In the genomic region with DNA sequence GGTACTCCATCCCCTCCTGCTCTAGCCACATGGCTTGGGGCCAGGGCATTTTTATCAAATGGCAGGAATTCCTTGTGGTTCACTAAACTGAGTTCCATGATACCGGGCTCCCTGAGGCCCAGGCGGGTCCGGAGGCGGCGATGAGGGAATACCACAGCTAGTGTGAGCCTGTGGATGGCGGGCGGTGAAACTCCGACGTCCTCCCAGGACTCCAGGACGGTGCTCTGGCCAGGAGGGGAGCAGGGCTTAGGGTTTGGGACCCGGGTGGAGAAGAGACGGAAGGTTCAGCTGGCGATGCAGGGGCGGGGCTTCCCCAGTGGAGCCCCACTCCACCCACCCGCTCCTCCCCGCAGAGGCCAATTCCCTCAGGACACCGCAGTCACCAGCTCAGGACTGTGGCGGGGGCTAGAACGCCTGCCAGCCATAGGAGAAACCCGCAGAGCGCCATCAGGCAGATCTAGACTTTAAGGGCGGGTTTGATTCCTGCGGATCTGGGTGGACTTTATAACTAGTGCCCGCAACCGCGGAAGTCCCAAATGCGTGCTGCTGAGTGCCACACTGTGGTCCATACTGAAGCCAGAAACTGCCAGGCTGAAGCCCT, we compare ENCODE assay signal across 8 mouse cellular contexts. TPM values are rescaled to one million over a fixed set of nuclear protein-coding genes. Genes with fewer than 3 reads are reported as not detected.
A peak's percentile ranks its signal among the peaks of the same experiment; 100 is the strongest.
DNase-seq lines count a peak whose midpoint lies in the region; ATAC-seq lines count a peak whose summit lies in the region.

No protein-coding gene starts in this region.

- H3K4me1 ChIP-seq in heart, embryonic 15.5 days (replicated peaks): peaks cover 11% of the 10 kb centered on the region
- H3K4me1 ChIP-seq in liver, embryonic 12.5 days: no peaks in the 10 kb centered on the region

- H3K27me3 ChIP-seq in heart, embryonic 15.5 days: peaks cover 34% of the 10 kb centered on the region
- H3K27me3 ChIP-seq in liver, embryonic 12.5 days (replicated peaks): peaks cover 49% of the 10 kb centered on the region

- H3K4me3 ChIP-seq in heart, embryonic 15.5 days: peak overlapping the region; percentile 43
- H3K4me3 ChIP-seq in liver, embryonic 12.5 days: peak overlapping the region; percentile 28

- no peaks in the 10 kb centered on the region for H3K9me3 ChIP-seq in heart, embryonic 15.5 days (replicated peaks)
- no peaks in the 10 kb centered on the region for H3K9me3 ChIP-seq in liver, embryonic 12.5 days (replicated peaks)

- DNase-seq in heart, adult 11 months: peak; percentile 92
- no peak for DNase-seq in heart, postnatal 10 days
- peak; percentile 92 for DNase-seq in Muller cell, postnatal 12 days (ENCODE audit: inconsistent ontology term)
- no peak for DNase-seq in spleen, postnatal 4 days (ENCODE audit: low spot score in 2 of 2)
- no peak for DNase-seq in adipocyte (ENCODE audit: low spot score)

- peak overlapping the region; percentile 34 for H3K9ac ChIP-seq in heart, embryonic 15.5 days
- no peak overlapping the region for H3K9ac ChIP-seq in liver, embryonic 12.5 days

- no peak overlapping the region for H3K27ac ChIP-seq in heart, embryonic 15.5 days
- H3K27ac ChIP-seq in liver, embryonic 12.5 days: no peak overlapping the region

- ATAC-seq in heart, embryonic 15.5 days (replicated peaks; ENCODE audit: insufficient number of reproducible peaks, insufficient read depth, low FRiP score, low read depth): 0 out of 2 replicates have a peak, but pooled peaks have one; percentile 27
- 0 out of 2 replicates have a peak, but pooled peaks have one; percentile 24 for ATAC-seq in liver, embryonic 12.5 days
- ATAC-seq in neutrophil, adult 5-6 weeks (ENCODE audit: extremely low read depth, insufficient number of reproducible peaks, low FRiP score, poor library complexity, severe bottlenecking): peak; percentile 16; the same call in 1 of the 2 replicates

- WGBS in heart, embryonic 15.5 days: 1% methylated on average over 27 of the region's 27 CpGs
- 4% methylated on average over 27 of the region's 27 CpGs for WGBS in liver, embryonic 12.5 days (ENCODE audit: insufficient replicate concordance)

- no peaks in the 10 kb centered on the region for H3K36me3 ChIP-seq in heart, embryonic 15.5 days
- no peaks in the 10 kb centered on the region for H3K36me3 ChIP-seq in liver, embryonic 12.5 days

- intact Hi-C loops in heart, postnatal 10 days (cut with DNase I): no loop called here

- H3K4me2 ChIP-seq in heart, embryonic 15.5 days: peak overlapping the region; percentile 79
- H3K4me2 ChIP-seq in liver, embryonic 12.5 days: peak overlapping the region; percentile 50

RNA-seq across cellular contexts. Expression of gene Rpp21, which starts 20.4 kb away (rescaled TPM):
- 10 to 100 TPM; 33.4 to 34.7 TPM for total RNA-seq in heart, postnatal 10 days (2021)
- polyA plus RNA-seq in heart, embryonic 15.5 days (2015; fragmentation: Nextera tagmentation; extraction: Ambion mirVana): 78.8 and 83.7 TPM in 2 replicates
- polyA plus RNA-seq in liver, embryonic 12.5 days (2016; fragmentation: Nextera tagmentation; extraction: Ambion mirVana): 80.6 and 89.7 TPM in 2 replicates
- 26.3 and 30.1 TPM in 2 replicates for total RNA-seq in neutrophil, adult 5-6 weeks (2017)

RNA-seq across cellular contexts. Expression of gene Trim39, which starts 34.6 kb away (rescaled TPM):
- 1 to 10 TPM; 7.8 to 8.0 TPM for total RNA-seq in heart, postnatal 10 days (2021)
- polyA plus RNA-seq in heart, embryonic 15.5 days (2015; fragmentation: Nextera tagmentation; extraction: Ambion mirVana): 9.1 and 11.1 TPM in 2 replicates
- 10.1 and 11.0 TPM in 2 replicates for polyA plus RNA-seq in liver, embryonic 12.5 days (2016; fragmentation: Nextera tagmentation; extraction: Ambion mirVana)
- 75.5 and 76.1 TPM in 2 replicates for total RNA-seq in neutrophil, adult 5-6 weeks (2017)

RNA-seq across cellular contexts. Expression of gene H2-T3, which starts 47.3 kb away (rescaled TPM):
- total RNA-seq in heart, postnatal 10 days (2021): under 1 TPM in 1 of 2 experiments, not detected in 1; 0.34 TPM
- 0.36 TPM in 1 of 2 replicates, not detected in the other for polyA plus RNA-seq in heart, embryonic 15.5 days (2015; fragmentation: Nextera tagmentation; extraction: Ambion mirVana)
- not detected in 2 replicates for polyA plus RNA-seq in liver, embryonic 12.5 days (2016; fragmentation: Nextera tagmentation; extraction: Ambion mirVana)
- total RNA-seq in neutrophil, adult 5-6 weeks (2017): not detected in 2 replicates

RNA-seq across cellular contexts. Expression of gene H2-M10.2, which starts 48.9 kb away (rescaled TPM):
- total RNA-seq in heart, postnatal 10 days (2021): not detected
- not detected in 2 replicates for polyA plus RNA-seq in heart, embryonic 15.5 days (2015; fragmentation: Nextera tagmentation; extraction: Ambion mirVana)
- polyA plus RNA-seq in liver, embryonic 12.5 days (2016; fragmentation: Nextera tagmentation; extraction: Ambion mirVana): not detected in 2 replicates
- total RNA-seq in neutrophil, adult 5-6 weeks (2017): not detected in 2 replicates

Comparison
In these comparisons a context has a peak if more than half of its experiments do, and no peak if none do; other contexts are left out.
1. DNase-seq: peak in heart, adult 11 months (single experiment) and Muller cell, postnatal 12 days (single experiment); none in heart, postnatal 10 days (0 of 2), spleen, postnatal 4 days (0 of 2) and adipocyte (single experiment).
2. Peak in every context shown above with its lines, with median percentiles within 50 percentile points of each other: ATAC-seq.